Mouse (Mus musculus): ENCODE data around the gene Rpusd3.

- no peak for TF ChIP-seq CTCF (IDR thresholded peaks at IDR 0.05; ENCODE audit: borderline replicate concordance, extremely low read depth, insufficient read depth, insufficient read length)
- no peak for TF ChIP-seq POLR2A (IDR thresholded peaks at IDR 0.05; ENCODE audit: borderline replicate concordance, extremely low read depth, insufficient read depth, insufficient read length, poor library complexity, severe bottlenecking)
Observed at GRCm38 (mm10) chr6:113394811-113395210, 24.3 kb downstream of the Rpusd3 start.
